Mouse (Mus musculus): Measurements from ENCODE around the gene Cnr1.

DNA sequence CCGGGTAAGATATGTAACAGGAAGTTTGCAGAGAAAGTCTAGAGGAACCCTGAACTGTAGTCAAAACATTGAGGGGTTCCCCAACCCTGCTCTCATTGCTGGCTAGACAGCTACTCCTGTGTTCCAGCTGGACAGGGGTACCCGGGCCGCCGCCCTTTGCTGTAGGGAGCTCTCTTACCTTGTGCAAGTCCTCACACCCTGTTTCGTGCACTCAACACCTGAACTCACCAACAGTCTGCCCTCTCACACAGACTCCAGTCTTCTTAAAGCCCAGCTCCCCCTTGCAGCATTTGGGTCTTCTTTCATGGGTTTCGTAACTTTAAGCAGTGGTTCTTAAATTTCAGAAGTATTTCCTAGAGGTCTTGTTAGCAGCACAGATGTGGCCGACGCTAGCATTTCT is 7.0 kb downstream of the Cnr1 start:
- TF ChIP-seq POLR2AphosphoS2 (IDR thresholded peaks at IDR 0.05; ENCODE audit: low read length) (no peak), SMC3 (IDR thresholded peaks at IDR 0.05; ENCODE audit: low read depth, low read length) (no peak), JUND (IDR thresholded peaks at IDR 0.05; ENCODE audit: low read depth, low read length) (no peak), ELF1 (IDR thresholded peaks at IDR 0.05; ENCODE audit: low read depth, low read length) (no peak), CTCF (IDR thresholded peaks at IDR 0.05 in 2 of 3, conservative IDR thresholded peaks at IDR 0.05 in 1 of 3; ENCODE audit: control insufficient read depth in 1 of 3, insufficient read depth in 1 of 3, low read depth in 2 of 3, low read length in 3 of 3, poor library complexity in 1 of 3, severe bottlenecking in 1 of 3) (no peak), POLR2A (IDR thresholded peaks at IDR 0.05; ENCODE audit: control insufficient read depth in 1 of 2, insufficient read depth in 1 of 2, low read depth in 1 of 2, low read length in 2 of 2, poor library complexity in 1 of 2) (no peak), MXI1 (IDR thresholded peaks at IDR 0.05; ENCODE audit: low read depth, low read length) (no peak), CHD1 (IDR thresholded peaks at IDR 0.05; ENCODE audit: low read depth, low read length) (no peak)
